Mouse (Mus musculus) kidney, embryonic 16.5 days (tissue): ENCODE data around the gene Lhx2. TPM values are rescaled to one million over a fixed set of nuclear protein-coding genes. Genes with fewer than 3 reads are reported as not detected.

Source experiments
- ATAC-seq: fragments of 200-750 bp; cut with Nextera tagmentation; 2 replicates; pipeline ENCODE4 v1.8.0; 2017; ENCODE audit warnings: moderate TSS enrichment; ENCODE audit not compliant: low FRiP score, low TSS enrichment
- H3K27ac ChIP-seq: fragments of 300-500 bp; sonication (generic); 2 replicates; pipeline ENCODE4 v1.5.1; 2014; ENCODE audit warnings: low read length
- H3K27me3 ChIP-seq: fragments of 300-500 bp; sonication (generic); 2 replicates; pipeline ENCODE4 v1.6.1; 2014; ENCODE audit warnings: low read length, control low read depth, mixed read lengths; ENCODE audit not compliant: insufficient read depth
- H3K36me3 ChIP-seq: fragments of 300-500 bp; sonication (generic); 2 replicates; pipeline ENCODE4 v1.6.1; 2014; ENCODE audit warnings: low read length, control low read depth, mixed read lengths; ENCODE audit not compliant: insufficient read depth
- H3K4me1 ChIP-seq: fragments of 300-500 bp; sonication (generic); 2 replicates; pipeline ENCODE4 v1.6.1; 2014; ENCODE audit warnings: low read length, control low read depth, mixed read lengths; ENCODE audit not compliant: insufficient read depth
- H3K4me2 ChIP-seq: fragments of 300-500 bp; sonication (generic); replicated peaks from 2 replicates; pipeline ENCODE4 v1.6.1; 2014; ENCODE audit warnings: low read depth, low read length
- H3K4me3 ChIP-seq: fragments of 300-500 bp; sonication (generic); 2 replicates; pipeline ENCODE4 v1.5.1; 2014; ENCODE audit warnings: mild to moderate bottlenecking, low read length
- H3K9ac ChIP-seq: fragments of 300-500 bp; sonication (generic); replicated peaks from 2 replicates; pipeline ENCODE4 v1.6.1; 2014; ENCODE audit warnings: low read length
- H3K9me3 ChIP-seq: fragments of 300-500 bp; sonication (generic); 2 replicates; pipeline ENCODE4 v1.6.1; 2016; ENCODE audit warnings: low read length, control low read depth
- WGBS: fragments of 180-500 bp; shearing (Covaris S2); extraction: QIAGEN DNeasy Blood & Tissue Kit; methylation state at CpG from one replicate; pipeline ENCODE4 v1.1.7; 2014; 5-methylcytosine and 5-hydroxymethylcytosine counted together
- polyA plus RNA-seq: library from polyadenylated mRNA; unstranded; fragments of >200 nt; fragmentation: Nextera tagmentation; extraction: Ambion mirVana; gene quantifications from 2 replicates; pipeline ENCODE4 v1.2.1, GENCODE M21; 2015

Lhx2 gene
- polyA plus RNA-seq, 1 experiment from 2014 or later = 0.16 TPM

DNA sequence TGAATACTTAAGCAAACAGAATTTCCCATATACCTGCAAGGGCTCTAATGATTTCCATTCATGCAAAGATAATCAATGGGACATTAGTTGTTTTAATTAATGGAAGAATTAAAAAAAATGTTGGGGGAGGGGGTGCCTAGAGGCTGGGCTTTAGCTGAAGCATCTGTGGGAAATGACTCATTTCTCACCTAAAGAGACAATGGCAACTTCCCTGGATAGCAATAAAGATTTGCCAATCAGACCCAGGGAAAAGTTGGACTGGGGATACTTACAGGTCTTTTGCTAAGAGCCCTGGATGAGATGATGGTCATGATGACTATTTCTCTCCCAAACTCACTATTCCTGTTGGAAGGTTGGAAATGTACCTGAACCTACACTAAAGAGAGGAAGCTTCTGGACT is 5.6 kb downstream of the Lhx2 start:
- Histone ChIP-seq H3K36me3 (no peaks in the 10 kb centered on the region), H3K4me2 (no peak overlapping the region), H3K9ac (no peak overlapping the region), H3K27me3 (peaks cover 96% of the 10 kb centered on the region), H3K4me3 (no peak overlapping the region), H3K27ac (no peak overlapping the region), H3K9me3 (no peaks in the 10 kb centered on the region), H3K4me1 (peaks cover 6% of the 10 kb centered on the region)
- no peak for ATAC-seq

DNA sequence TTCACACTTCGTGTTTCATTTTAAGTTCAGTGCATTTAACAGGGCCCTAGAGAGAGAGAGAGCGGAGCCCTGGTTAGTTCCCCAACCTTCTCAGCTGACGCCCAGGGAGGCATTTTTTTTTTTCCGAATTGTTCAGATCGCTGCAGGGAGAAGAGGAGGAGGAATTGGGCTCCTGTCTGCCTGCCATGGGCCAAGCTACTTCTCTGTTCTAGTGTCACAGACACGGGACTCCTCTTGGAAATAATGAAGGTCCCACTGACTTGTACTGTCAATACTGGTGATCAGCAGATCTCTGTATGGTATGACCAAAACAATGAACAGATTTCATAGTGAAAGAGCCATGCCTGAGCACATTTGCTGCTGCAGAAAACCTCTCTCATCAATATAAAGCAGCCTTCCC is 7.3 kb downstream of the Lhx2 start:
- Histone ChIP-seq H3K36me3 (no peaks in the 10 kb centered on the region), H3K27me3 (peaks cover 98% of the 10 kb centered on the region), H3K27ac (no peak overlapping the region), H3K9ac (no peak overlapping the region), H3K4me3 (no peak overlapping the region), H3K4me1 (peaks cover 18% of the 10 kb centered on the region), H3K4me2 (no peak overlapping the region), H3K9me3 (no peaks in the 10 kb centered on the region)
- ATAC-seq = no peak
- 2% methylated on average over 6 of the region's 6 CpGs for WGBS

DNA sequence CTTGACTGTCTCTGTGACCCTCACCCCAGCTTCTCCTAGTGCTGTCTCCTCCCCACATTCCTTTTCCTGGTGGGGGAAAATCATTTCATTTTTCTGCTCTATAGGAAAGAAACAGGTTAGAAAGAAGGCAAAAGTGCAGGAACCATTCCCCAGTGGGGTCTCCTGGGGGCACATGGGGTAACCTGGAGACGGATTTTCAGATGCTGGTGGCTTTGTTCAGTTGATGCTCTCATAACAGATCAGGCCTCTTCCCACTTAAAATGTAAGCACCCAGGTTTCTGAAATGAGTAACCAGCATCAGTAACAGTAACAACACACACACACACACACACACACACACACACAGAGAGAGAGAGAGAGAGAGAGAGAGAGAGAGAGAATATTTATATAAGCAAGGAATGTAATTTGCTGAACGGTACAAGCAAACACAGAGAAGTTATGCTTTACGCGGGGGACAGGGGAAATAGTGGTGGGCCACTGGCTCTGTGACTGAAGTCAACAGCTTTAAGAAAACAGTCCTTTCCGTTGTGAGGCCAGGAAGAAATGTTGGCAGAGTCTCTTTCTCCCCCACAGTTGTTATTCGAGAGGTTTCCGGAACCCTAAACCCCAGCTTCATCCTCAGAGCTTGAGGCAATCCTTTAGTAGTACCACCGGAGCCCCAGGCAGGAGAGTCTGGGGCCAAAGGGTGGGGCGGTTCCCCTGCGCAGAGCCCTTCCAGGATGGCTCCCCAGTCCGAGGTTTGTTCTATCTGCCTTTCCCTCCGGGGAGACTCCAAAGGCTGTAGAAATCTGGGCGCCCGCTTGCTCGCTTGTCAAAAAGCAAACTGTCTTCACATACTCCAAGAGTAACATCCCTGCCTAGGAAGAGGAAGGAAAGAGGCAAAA is 8.0 kb downstream of the Lhx2 start:
- Histone ChIP-seq H3K27ac (no peak overlapping the region), H3K4me3 (no peak overlapping the region), H3K4me2 (no peak overlapping the region), H3K4me1 (peaks cover 24% of the 10 kb centered on the region), H3K9me3 (no peaks in the 10 kb centered on the region), H3K36me3 (no peaks in the 10 kb centered on the region), H3K27me3 (peaks cover 98% of the 10 kb centered on the region), H3K9ac (no peak overlapping the region)
- no peak for ATAC-seq
- WGBS = 1% methylated on average over 15 of the region's 15 CpGs

DNA sequence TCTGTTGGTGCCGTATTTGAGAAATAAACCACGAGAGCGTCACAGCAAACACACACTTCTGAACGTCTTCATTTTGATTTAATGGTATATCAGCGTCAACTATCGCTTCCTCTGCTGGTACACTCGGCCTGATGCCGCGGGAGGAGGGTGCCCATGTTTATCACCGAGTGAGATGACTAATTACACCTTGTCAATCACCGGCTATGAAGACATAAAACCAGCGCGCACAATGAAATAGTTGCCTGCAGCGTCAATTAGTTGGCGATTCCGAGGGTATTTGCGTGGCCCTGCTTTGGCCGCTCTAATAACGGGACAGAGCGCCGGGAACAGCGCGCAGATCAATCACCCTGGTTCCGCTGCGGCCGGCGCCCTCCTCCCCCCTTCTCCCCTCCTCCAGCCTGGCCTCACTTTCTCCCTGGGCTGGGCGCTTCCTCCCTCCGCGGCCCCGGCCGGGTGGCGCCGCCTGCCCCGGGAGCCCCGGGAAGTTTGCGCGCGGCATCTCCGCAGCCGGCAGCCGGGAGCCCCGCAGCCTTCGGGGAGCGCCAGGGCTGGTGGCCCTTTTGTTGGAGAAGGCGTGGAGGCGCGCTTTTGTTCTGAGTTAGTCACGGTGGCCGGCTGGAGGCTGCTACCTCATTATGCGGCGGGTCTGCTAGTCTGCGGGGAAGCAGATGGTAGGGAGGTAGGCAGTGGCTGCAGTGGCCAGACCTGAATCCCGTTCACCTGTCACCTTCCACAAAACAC is 8.9 kb downstream of the Lhx2 start:
- Histone ChIP-seq H3K27me3 (peaks cover 99% of the 10 kb centered on the region), H3K9me3 (no peaks in the 10 kb centered on the region), H3K4me1 (peaks cover 24% of the 10 kb centered on the region), H3K4me3 (peak overlapping the region; percentile 30), H3K27ac (no peak overlapping the region), H3K36me3 (no peaks in the 10 kb centered on the region), H3K9ac (no peak overlapping the region), H3K4me2 (peak overlapping the region; percentile 46)
- WGBS = 1% methylated on average over 46 of the region's 54 CpGs
- ATAC-seq = no peak

DNA sequence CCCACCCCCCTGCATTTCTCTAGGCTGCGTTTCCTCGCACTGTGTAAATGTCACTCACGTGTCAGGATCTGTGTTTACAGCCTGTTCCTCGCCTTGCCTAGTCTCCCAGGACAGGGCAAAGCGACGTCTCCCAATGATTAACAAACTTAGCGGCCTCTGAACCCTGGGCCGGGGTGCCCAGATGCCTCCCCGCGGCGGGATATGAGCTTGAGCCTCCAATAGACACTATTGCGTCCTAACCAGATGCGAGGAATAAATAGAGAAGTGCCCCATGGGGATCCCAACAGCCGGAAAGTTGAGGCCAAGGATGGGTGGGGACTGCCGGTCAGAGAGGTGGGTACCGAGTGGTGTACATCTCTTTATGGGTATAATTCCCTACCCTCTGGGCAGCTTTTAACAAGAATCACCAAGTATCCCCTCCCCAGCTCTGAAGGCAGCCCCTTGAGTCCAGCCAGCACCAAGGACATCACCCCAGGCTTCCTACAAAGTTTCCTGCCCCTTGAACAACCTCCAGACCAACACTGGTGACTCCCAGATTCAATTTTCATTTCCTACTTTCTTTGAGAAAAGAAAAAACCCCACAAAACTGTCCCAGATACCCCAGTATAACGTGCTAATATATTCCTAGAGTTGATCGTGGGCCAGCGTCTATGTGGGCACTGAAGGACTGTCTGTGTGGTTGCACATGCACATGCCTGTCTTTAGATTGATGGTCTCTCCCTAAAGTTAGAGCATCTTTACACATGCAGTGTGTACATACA is 9.8 kb downstream of the Lhx2 start:
- no peak overlapping the region for H3K27ac ChIP-seq
- 2% methylated on average over 19 of the region's 19 CpGs for WGBS
- no peak overlapping the region for H3K4me3 ChIP-seq

DNA sequence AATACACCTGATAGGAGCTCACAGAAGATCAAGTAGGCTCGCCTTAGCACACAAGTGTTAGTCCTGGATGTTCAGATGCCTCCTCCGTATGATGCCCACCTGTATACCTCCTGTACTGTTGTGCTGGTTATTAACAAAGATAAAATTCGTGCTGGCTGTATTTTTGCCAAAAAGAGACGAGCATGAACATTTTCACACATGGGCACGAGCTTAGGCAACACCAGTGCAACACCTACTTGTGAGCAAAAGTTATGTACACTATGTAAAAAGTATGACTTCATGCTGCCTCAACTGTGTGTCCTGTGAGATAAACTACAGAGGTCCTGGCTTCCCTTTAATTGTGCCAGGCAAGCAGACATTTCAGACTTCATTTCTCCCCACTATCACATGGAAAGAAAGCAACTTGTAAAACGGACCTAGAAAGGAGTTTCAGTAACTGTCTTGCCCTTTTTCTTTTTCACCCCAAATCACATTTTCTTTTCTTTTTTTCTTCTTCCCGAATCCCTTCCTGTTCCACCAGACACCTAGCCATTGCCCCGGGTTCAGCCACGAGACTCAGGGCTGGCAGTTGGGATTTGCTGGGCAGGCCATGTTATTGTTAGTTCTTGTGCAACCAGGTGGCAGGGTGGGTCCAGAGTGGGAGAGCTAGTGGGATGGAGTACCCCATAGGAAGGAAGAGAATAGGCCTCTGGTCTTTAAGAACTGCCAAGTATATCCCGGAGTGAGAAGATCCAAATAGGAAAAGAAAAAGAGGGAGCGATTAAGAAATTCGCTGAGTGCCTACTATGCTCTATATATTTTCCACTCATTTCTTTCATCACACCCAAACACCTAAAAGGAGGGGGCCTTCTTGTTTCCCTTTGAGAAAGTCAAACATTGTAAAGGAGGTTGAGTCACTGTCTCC is 10.6 kb downstream of the Lhx2 start:
- Histone ChIP-seq H3K4me3 (peak overlapping the region; percentile 41; the same call in 1 of the 2 replicates), H3K9me3 (no peaks in the 10 kb centered on the region), H3K27me3 (peaks cover 99% of the 10 kb centered on the region), H3K27ac (no peak overlapping the region), H3K4me1 (peaks cover 24% of the 10 kb centered on the region), H3K36me3 (no peaks in the 10 kb centered on the region), H3K9ac (no peak overlapping the region), H3K4me2 (no peak overlapping the region)
- no peak for ATAC-seq
- WGBS = 4% methylated on average over 12 of the region's 12 CpGs

More for the DNA sequence above, 9.8 kb downstream of the Lhx2 start:
- Histone ChIP-seq H3K4me2 (no peak overlapping the region), H3K36me3 (no peaks in the 10 kb centered on the region), H3K9ac (no peak overlapping the region), H3K4me1 (peaks cover 24% of the 10 kb centered on the region), H3K9me3 (no peaks in the 10 kb centered on the region), H3K27me3 (peaks cover 99% of the 10 kb centered on the region)
- no peak for ATAC-seq

DNA sequence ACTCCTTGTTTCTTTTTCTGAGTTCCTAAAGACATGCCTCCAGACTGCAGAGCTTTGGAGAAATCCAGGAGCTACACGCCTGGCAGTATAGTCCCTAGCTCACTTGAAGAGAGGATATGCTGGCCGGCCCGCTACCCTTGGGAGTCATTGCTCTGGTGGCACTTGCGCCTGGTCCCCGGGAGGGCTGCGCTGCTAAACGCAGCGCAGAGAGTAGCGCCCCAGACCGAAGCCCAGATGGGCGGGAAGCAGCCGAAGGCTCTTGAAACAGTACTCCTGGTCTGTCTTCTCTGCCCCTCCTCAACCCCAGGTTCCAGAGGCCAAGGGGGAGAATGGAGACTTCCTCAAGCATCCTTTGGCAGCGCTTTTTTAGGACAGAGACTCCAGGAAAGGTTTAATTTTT is 11.3 kb downstream of the Lhx2 start:
- Histone ChIP-seq H3K27me3 (peaks cover 99% of the 10 kb centered on the region), H3K4me2 (peak overlapping the region; percentile 64), H3K9ac (0 out of 2 replicates have a peak overlapping the region, but pooled peaks have one; percentile 13), H3K4me3 (peak overlapping the region; percentile 41), H3K27ac (no peak overlapping the region), H3K4me1 (peaks cover 24% of the 10 kb centered on the region), H3K9me3 (no peaks in the 10 kb centered on the region), H3K36me3 (no peaks in the 10 kb centered on the region)
- under 1% methylated on average over 13 of the region's 13 CpGs for WGBS
- peak; percentile 33; the same call in 1 of the 2 replicates for ATAC-seq

DNA sequence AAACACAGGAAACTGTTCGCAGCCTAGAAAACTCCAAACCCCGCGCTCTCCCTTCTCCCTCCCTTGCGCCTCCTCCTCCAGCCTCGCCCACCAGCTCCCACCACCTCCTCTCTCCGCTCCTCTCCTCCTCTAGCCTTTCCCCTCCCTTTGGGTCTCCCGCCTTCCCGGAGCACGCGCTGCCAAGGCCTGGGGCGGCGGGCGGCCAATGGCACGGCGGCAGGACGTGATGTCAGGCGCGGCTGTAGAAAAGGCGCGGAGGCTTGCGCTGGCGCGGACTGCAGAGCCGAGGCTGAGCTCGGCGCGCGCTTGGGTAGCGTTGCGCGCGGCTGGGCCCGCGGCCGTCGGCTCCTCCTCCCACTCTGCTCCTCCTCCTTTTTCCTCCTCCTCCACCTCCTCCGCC is 11.7 kb downstream of the Lhx2 start:
- peak overlapping the region; percentile 13; the same call in 1 of the 2 replicates for H3K9ac ChIP-seq
- peaks cover 99% of the 10 kb centered on the region for H3K27me3 ChIP-seq
- peaks cover 24% of the 10 kb centered on the region for H3K4me1 ChIP-seq
- 1% methylated on average over 33 of the region's 37 CpGs for WGBS
- no peaks in the 10 kb centered on the region for H3K9me3 ChIP-seq
- H3K4me2 ChIP-seq = peak overlapping the region; percentile 64
- no peak overlapping the region for H3K27ac ChIP-seq
- ATAC-seq = peak; percentile 91
- no peaks in the 10 kb centered on the region for H3K36me3 ChIP-seq
- peak overlapping the region; percentile 41 for H3K4me3 ChIP-seq
